Mouse (Mus musculus): ENCODE results near the gene Cd46. TPM values are rescaled to one million over a fixed set of nuclear protein-coding genes. Genes with fewer than 3 reads are reported as not detected.

Gene Cd46
- polyA plus RNA-seq, 1 experiment from 2014 or later: 0.70 TPM

DNA sequence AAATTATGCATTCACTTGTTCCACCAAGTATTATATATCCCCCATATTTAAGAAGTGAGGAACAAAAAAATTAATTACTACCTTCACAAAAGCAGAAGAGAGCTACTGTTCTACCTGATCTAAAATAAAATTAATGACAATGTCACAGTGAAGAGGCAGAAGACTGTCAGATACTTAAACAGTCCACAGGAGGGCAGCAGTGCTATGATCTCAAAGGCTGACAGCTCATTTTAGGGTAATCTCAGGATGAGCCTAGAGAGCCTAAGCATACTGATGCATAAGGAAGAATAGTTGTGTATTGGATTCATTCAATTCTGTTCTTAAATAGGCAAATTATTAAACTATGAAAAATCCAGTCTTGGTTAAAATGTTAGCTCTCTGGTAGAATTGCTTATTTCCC lies 51.6 kb downstream of the Cd46 start:
- H3K27me3 ChIP-seq (ENCODE audit: control insufficient read depth, insufficient read depth, low read length): no peaks in the 10 kb centered on the region
- no peaks in the 10 kb centered on the region for H3K4me1 ChIP-seq (replicated peaks; ENCODE audit: control insufficient read depth, insufficient read depth)
- no peak for DNase-seq (ENCODE audit: low spot score)
- ATAC-seq (ENCODE audit: low FRiP score, low TSS enrichment): no peak
- peak; percentile 82 for TF ChIP-seq CTCF (IDR thresholded peaks at IDR 0.05; ENCODE audit: low read depth)
- no peak for TF ChIP-seq EP300 (optimal IDR thresholded peaks at IDR 0.05)
- H3K4me2 ChIP-seq (replicated peaks; ENCODE audit: low read depth): no peak overlapping the region
- no peaks in the 10 kb centered on the region for H3K9me3 ChIP-seq (ENCODE audit: control insufficient read depth, low read length)
- no peak overlapping the region for H3K9ac ChIP-seq (ENCODE audit: low read length)
- H3K36me3 ChIP-seq (ENCODE audit: control insufficient read depth, insufficient read depth, low read length): no peaks in the 10 kb centered on the region
- H3K27ac ChIP-seq (replicated peaks): no peak overlapping the region
- H3K4me3 ChIP-seq (ENCODE audit: low read depth, low read length): no peak overlapping the region

DNA sequence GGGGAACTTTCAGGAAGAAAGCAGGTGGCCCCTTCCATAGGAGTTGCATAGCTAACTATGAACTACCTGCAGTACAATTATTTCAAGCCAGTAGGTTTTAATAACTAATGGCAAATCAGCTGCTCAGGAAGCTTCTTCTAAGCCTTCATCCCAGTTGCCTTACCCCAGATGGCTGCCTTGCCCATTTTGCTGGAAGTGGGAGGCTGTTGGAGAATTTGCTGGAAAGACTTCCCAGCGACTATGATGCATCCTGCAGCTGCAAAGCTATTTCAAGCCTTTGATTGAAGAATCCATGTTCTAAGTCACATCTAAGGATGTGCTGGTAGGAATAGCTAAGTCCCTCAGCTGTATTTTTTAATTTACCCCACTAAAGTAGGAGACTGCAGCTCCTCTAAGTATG lies 53.7 kb downstream of the Cd46 start:
- no peak overlapping the region for H3K9ac ChIP-seq (ENCODE audit: low read length)
- ATAC-seq (ENCODE audit: low FRiP score, low TSS enrichment) (no peak), DNase-seq (ENCODE audit: low spot score) (no peak)
- no peak overlapping the region for H3K27ac ChIP-seq (replicated peaks)
- H3K36me3 ChIP-seq (ENCODE audit: control insufficient read depth, insufficient read depth, low read length): no peaks in the 10 kb centered on the region
- 65% methylated on average over 1 of the region's 1 CpGs for WGBS
- no peak overlapping the region for H3K4me3 ChIP-seq (ENCODE audit: low read depth, low read length)
- H3K4me1 ChIP-seq (replicated peaks; ENCODE audit: control insufficient read depth, insufficient read depth): no peaks in the 10 kb centered on the region
- H3K4me2 ChIP-seq (replicated peaks; ENCODE audit: low read depth): no peak overlapping the region
- H3K27me3 ChIP-seq (ENCODE audit: control insufficient read depth, insufficient read depth, low read length): no peaks in the 10 kb centered on the region
- no peaks in the 10 kb centered on the region for H3K9me3 ChIP-seq (ENCODE audit: control insufficient read depth, low read length)
- TF ChIP-seq EP300 (optimal IDR thresholded peaks at IDR 0.05): no peak
- TF ChIP-seq CTCF (IDR thresholded peaks at IDR 0.05; ENCODE audit: low read depth): no peak

DNA sequence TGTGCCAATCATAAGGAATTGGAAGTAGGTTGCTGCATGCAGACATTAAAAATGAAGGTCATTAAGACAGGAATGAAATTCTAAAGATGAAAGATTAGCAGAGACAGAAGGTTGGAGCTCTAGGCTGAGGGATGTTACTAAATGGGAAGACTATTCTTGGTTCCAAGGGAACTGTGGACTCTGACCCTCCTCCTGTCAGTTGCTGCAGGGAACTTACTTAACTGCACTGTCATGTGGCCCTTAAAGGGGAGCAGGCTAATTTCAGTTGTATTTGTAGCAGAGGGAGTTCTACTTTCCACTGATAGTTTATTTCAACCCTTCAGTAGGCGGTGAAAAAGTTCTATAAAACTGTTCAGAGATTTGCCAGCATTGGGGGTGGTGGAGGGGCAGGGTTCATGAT lies 54.1 kb downstream of the Cd46 start:
- no peak for TF ChIP-seq CTCF (IDR thresholded peaks at IDR 0.05; ENCODE audit: low read depth)
- no peak for TF ChIP-seq EP300 (optimal IDR thresholded peaks at IDR 0.05)
- WGBS: 88% methylated on average over 1 of the region's 1 CpGs
- H3K9me3 ChIP-seq (ENCODE audit: control insufficient read depth, low read length): no peaks in the 10 kb centered on the region
- no peaks in the 10 kb centered on the region for H3K36me3 ChIP-seq (ENCODE audit: control insufficient read depth, insufficient read depth, low read length)
- H3K4me2 ChIP-seq (replicated peaks; ENCODE audit: low read depth): no peak overlapping the region
- no peak overlapping the region for H3K27ac ChIP-seq (replicated peaks)
- H3K27me3 ChIP-seq (ENCODE audit: control insufficient read depth, insufficient read depth, low read length): no peaks in the 10 kb centered on the region
- no peaks in the 10 kb centered on the region for H3K4me1 ChIP-seq (replicated peaks; ENCODE audit: control insufficient read depth, insufficient read depth)
- ATAC-seq (ENCODE audit: low FRiP score, low TSS enrichment): no peak
- H3K4me3 ChIP-seq (ENCODE audit: low read depth, low read length): no peak overlapping the region
- no peak for DNase-seq (ENCODE audit: low spot score)
- H3K9ac ChIP-seq (ENCODE audit: low read length): no peak overlapping the region

DNA sequence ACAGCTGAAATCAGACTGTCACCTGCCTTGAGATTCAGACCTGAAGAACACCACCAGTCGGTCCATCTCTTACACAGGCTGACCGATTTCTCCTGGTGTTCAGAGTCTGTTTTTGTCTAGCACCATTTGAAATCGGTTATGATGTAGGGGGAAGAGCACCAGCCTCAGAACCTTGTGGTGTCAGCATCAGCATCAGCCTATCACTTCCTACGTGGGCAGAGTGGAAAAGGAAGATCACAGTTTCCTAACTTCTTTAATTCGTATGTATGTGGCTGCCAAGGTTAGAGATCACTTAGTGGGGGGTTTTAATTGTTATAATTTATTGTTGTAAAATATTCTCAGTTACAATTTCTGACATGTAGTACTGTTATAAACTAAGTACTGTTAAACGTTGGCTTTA lies 54.6 kb downstream of the Cd46 start:
- Histone ChIP-seq H3K9me3 (ENCODE audit: control insufficient read depth, low read length) (no peaks in the 10 kb centered on the region), H3K4me1 (replicated peaks; ENCODE audit: control insufficient read depth, insufficient read depth) (no peaks in the 10 kb centered on the region), H3K27ac (replicated peaks) (no peak overlapping the region), H3K9ac (ENCODE audit: low read length) (no peak overlapping the region), H3K4me2 (replicated peaks; ENCODE audit: low read depth) (no peak overlapping the region), H3K36me3 (ENCODE audit: control insufficient read depth, insufficient read depth, low read length) (no peaks in the 10 kb centered on the region), H3K27me3 (ENCODE audit: control insufficient read depth, insufficient read depth, low read length) (no peaks in the 10 kb centered on the region), H3K4me3 (ENCODE audit: low read depth, low read length) (no peak overlapping the region)
- no peak for TF ChIP-seq EP300 (optimal IDR thresholded peaks at IDR 0.05)
- no peak for TF ChIP-seq CTCF (IDR thresholded peaks at IDR 0.05; ENCODE audit: low read depth)
- ATAC-seq (ENCODE audit: low FRiP score, low TSS enrichment): no peak
- no peak for DNase-seq (ENCODE audit: low spot score)
- WGBS: 78% methylated on average over 6 of the region's 6 CpGs

DNA sequence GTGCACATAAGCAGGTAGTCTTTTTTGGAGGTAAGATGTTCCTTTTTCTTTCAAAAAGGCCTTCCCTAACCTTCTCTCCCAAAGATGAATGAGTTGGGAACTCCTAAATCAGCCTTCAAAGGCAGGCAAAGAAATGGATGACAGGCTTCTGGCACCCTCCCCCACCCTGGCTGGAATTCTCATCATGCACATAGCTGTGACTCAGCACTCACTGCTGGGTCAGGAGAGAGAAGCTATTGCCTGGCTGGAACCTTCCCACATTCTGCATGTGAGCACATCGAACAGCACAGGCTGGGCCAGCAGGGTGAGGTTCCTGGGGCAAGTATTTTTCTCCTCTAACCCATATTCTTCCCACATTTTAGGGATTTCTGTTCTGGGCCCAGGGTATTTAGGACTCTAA lies 58.1 kb downstream of the Cd46 start:
- Histone ChIP-seq H3K4me1 (replicated peaks; ENCODE audit: control insufficient read depth, insufficient read depth) (no peaks in the 10 kb centered on the region), H3K9me3 (ENCODE audit: control insufficient read depth, low read length) (no peaks in the 10 kb centered on the region), H3K4me2 (replicated peaks; ENCODE audit: low read depth) (no peak overlapping the region), H3K27ac (replicated peaks) (no peak overlapping the region), H3K27me3 (ENCODE audit: control insufficient read depth, insufficient read depth, low read length) (no peaks in the 10 kb centered on the region), H3K36me3 (ENCODE audit: control insufficient read depth, insufficient read depth, low read length) (no peaks in the 10 kb centered on the region), H3K4me3 (ENCODE audit: low read depth, low read length) (no peak overlapping the region), H3K9ac (ENCODE audit: low read length) (no peak overlapping the region)
- no peak for TF ChIP-seq CTCF (IDR thresholded peaks at IDR 0.05; ENCODE audit: low read depth)
- no peak for TF ChIP-seq EP300 (optimal IDR thresholded peaks at IDR 0.05)
- WGBS: 56% methylated on average over 1 of the region's 1 CpGs
- no peak for DNase-seq (ENCODE audit: low spot score)
- ATAC-seq (ENCODE audit: low FRiP score, low TSS enrichment): peak; percentile 85

DNA sequence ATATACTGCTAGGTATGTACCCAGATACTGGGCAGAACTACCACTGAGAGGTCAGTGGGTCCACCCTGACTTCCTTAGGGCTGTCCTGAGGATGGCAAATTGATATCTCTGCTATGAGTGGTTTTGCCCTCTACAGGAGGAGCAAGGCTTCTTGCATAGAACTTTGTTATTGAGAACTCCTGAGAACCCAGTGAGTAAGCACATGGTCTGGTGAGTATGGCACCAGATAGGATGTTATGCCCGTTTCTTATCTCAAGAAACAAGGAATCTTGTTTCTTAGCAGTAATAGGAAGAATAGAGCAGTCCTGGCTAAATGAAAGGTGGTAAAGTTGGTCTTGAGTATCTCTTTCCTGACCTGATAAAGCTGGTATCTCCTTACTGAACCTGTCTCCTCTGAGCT lies 59.3 kb downstream of the Cd46 start:
- TF ChIP-seq CTCF (IDR thresholded peaks at IDR 0.05; ENCODE audit: low read depth): no peak
- ATAC-seq (ENCODE audit: low FRiP score, low TSS enrichment) (no peak), DNase-seq (ENCODE audit: low spot score) (no peak)
- H3K9ac ChIP-seq (ENCODE audit: low read length): no peak overlapping the region
- no peaks in the 10 kb centered on the region for H3K27me3 ChIP-seq (ENCODE audit: control insufficient read depth, insufficient read depth, low read length)
- H3K4me1 ChIP-seq (replicated peaks; ENCODE audit: control insufficient read depth, insufficient read depth): no peaks in the 10 kb centered on the region
- no peak overlapping the region for H3K4me2 ChIP-seq (replicated peaks; ENCODE audit: low read depth)
- 85% methylated on average over 1 of the region's 1 CpGs for WGBS
- no peak overlapping the region for H3K4me3 ChIP-seq (ENCODE audit: low read depth, low read length)
- H3K27ac ChIP-seq (replicated peaks): no peak overlapping the region
- no peaks in the 10 kb centered on the region for H3K36me3 ChIP-seq (ENCODE audit: control insufficient read depth, insufficient read depth, low read length)
- no peaks in the 10 kb centered on the region for H3K9me3 ChIP-seq (ENCODE audit: control insufficient read depth, low read length)

All from stomach, postnatal 0 days (tissue).